Mouse (Mus musculus): ENCODE measurements around the gene Tnfrsf12a. TPM values are rescaled to one million over a fixed set of nuclear protein-coding genes. Genes with fewer than 3 reads are reported as not detected.

The Tnfrsf12a gene
- polyA plus RNA-seq, 1 experiment from 2014 or later, result 3.3 TPM

DNA sequence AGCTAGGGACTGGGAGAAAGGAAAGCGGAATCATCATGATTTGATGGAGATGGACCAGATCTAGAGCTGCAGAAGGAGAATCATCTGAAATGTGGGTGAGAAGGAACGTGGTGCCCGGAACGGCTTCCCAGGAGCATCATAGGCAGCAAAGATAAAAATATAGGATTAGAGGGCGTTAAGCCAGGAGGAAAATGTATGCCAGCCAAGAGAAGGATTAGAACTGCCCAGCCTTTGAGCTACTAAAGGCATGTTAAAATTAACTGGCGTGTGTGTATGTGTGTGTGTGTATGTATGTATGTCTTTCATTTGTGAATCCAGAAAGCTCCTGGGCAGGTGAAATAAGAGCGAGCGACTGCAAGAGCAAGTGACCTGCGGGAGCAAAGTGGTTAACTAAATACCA, 26.0 kb upstream of the Tnfrsf12a start:
- H3K4me1 ChIP-seq (replicated peaks), result peaks cover 15% of the 10 kb centered on the region
- WGBS, result 87% methylated on average over 9 of the region's 9 CpGs
- no peaks in the 10 kb centered on the region for H3K36me3 ChIP-seq
- H3K9me3 ChIP-seq, result no peaks in the 10 kb centered on the region
- H3K4me2 ChIP-seq, result no peak overlapping the region
- H3K27ac ChIP-seq (replicated peaks), result no peak overlapping the region
- H3K27me3 ChIP-seq, result peaks cover 28% of the 10 kb centered on the region
- no peak overlapping the region for H3K4me3 ChIP-seq
- H3K9ac ChIP-seq, result no peak overlapping the region
- ATAC-seq (ENCODE audit: low FRiP score, low read depth), result no peak

DNA sequence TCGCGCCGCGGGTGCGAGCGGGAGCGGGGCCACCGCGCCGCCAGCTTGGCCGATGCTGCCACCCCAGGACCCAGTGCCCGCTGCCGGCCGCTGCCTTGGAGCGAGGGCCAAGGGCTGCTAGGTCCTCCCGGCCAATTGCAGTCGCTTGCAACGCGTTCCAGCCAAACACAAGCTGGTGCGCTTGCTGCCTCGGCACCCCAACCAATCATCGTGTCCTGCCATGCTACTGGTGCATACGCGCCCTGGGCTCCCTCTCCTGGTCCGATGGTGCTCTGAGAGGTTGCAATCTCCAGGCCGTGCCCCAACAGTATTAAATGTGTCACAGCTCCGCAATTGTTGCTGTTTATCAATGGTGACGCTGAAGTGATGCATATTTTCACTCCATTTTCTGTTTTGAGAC, 22.8 kb upstream of the Tnfrsf12a start:
- Histone ChIP-seq H3K9ac (peak overlapping the region; percentile 52), H3K27me3 (peaks cover 38% of the 10 kb centered on the region), H3K4me2 (peak overlapping the region; percentile 95), H3K4me3 (peak overlapping the region; percentile 84), H3K36me3 (no peaks in the 10 kb centered on the region), H3K9me3 (no peaks in the 10 kb centered on the region), H3K27ac (replicated peaks) (peak overlapping the region; percentile 64; the same call in 1 of the 2 replicates), H3K4me1 (replicated peaks) (peaks cover 14% of the 10 kb centered on the region)
- peak; percentile 97 for ATAC-seq (ENCODE audit: low FRiP score, low read depth)
- WGBS, result under 1% methylated on average over 23 of the region's 28 CpGs

DNA sequence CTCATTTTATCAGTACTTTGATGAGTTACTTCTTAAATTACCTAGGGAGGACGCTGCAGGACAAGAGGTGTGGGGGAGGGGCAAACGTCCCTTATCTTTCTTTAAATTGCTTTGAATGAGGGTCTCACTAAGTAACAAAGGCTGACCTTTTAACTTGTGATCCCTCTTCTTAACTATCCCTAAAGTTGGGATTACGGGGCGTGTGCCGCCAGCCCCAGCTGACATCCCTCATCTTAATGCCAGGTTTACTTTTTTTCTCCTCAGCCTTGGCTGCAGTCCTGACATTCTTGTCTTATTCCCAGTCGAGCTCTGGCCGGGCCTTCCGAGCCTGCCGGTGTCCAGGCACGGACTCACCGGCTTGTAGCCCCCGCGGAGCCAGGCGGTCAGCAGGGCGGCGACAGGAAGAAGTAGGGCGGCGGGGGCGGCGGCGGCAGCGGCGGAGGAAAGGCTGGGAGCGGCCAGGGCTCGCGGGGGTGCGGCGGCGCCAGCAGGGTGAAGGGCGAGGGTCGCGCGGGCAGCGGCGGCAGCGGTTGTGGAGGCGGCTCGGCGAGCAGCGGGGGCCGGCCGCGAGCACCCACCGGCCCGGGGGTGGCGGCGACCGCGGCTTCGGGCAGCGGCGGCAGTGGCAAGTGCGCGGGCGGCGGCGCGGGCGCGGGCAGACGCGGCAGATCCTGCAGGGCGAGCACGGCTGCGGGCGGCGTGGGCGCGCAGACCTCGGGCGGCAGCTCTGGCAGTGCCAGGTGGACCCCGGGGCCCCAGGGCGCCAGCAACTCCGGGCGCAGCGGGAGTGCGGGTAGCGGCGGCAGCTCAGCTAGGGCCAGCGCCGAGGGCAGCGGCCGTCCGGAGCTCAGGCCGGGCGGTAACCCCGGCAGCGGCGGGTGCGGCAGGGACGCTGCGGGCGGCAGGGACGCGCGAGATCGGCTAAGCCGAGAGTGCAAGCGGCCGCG, 22.1 kb upstream of the Tnfrsf12a start:
- Histone ChIP-seq H3K4me2 (peak overlapping the region; percentile 95), H3K9ac (peak overlapping the region; percentile 52), H3K27ac (replicated peaks) (peak overlapping the region; percentile 64; the same call in 1 of the 2 replicates), H3K4me3 (peak overlapping the region; percentile 84), H3K36me3 (no peaks in the 10 kb centered on the region), H3K4me1 (replicated peaks) (peaks cover 12% of the 10 kb centered on the region), H3K9me3 (no peaks in the 10 kb centered on the region), H3K27me3 (peaks cover 41% of the 10 kb centered on the region)
- peak; percentile 77 for ATAC-seq (ENCODE audit: low FRiP score, low read depth)
- under 1% methylated on average over 69 of the region's 101 CpGs for WGBS

DNA sequence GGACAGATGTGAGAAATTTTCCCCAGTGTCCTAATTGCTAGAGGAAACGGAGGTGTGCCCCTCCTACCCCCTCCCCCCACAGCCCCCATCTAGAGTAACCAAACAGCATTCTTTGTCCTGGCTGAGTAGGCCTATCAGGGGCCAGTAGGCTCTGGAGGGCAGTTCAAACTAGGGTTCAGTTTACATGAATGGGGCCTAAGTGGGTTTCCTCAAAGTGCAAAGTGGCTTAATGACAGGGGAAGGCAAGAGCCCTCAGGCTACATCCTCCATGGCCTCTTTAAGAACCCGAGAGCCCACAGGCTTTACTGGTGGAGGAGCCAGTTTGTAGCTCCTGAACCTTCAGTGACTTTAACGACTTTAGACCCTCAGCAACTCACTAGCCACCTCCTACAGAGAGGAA, 18.5 kb upstream of the Tnfrsf12a start:
- Histone ChIP-seq H3K27me3 (peaks cover 25% of the 10 kb centered on the region), H3K9ac (no peak overlapping the region), H3K4me3 (no peak overlapping the region), H3K4me1 (replicated peaks) (peaks cover 12% of the 10 kb centered on the region), H3K36me3 (no peaks in the 10 kb centered on the region), H3K27ac (replicated peaks) (no peak overlapping the region), H3K9me3 (no peaks in the 10 kb centered on the region), H3K4me2 (no peak overlapping the region)
- 18% methylated on average over 3 of the region's 3 CpGs for WGBS
- ATAC-seq (ENCODE audit: low FRiP score, low read depth), result no peak

DNA sequence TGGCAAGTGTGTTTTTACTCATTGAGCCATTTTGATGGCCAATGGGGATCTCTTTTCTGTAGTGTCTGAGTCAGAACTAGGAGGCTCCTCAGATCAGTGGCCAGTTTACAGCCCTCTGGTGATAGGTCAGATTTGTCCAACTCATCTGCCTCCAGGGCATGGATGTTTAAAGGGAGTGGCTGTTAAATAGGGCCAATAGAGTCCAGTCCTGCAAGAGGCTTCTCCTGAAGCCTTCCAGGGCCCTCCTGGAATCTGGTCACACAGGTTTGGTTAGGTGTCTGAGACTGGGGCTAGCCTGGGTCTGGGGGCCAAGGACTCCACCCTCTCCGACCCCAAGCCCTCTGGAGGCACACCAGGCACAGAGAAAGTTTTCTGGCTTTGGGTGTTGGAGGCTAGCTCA, 17.2 kb upstream of the Tnfrsf12a start:
- H3K4me1 ChIP-seq (replicated peaks), result peaks cover 7% of the 10 kb centered on the region
- no peak overlapping the region for H3K4me3 ChIP-seq
- WGBS, result 83% methylated on average over 1 of the region's 1 CpGs
- H3K9ac ChIP-seq, result no peak overlapping the region
- no peaks in the 10 kb centered on the region for H3K36me3 ChIP-seq
- no peaks in the 10 kb centered on the region for H3K9me3 ChIP-seq
- peaks cover 24% of the 10 kb centered on the region for H3K27me3 ChIP-seq
- H3K4me2 ChIP-seq, result no peak overlapping the region
- no peak overlapping the region for H3K27ac ChIP-seq (replicated peaks)
- ATAC-seq (ENCODE audit: low FRiP score, low read depth), result no peak

DNA sequence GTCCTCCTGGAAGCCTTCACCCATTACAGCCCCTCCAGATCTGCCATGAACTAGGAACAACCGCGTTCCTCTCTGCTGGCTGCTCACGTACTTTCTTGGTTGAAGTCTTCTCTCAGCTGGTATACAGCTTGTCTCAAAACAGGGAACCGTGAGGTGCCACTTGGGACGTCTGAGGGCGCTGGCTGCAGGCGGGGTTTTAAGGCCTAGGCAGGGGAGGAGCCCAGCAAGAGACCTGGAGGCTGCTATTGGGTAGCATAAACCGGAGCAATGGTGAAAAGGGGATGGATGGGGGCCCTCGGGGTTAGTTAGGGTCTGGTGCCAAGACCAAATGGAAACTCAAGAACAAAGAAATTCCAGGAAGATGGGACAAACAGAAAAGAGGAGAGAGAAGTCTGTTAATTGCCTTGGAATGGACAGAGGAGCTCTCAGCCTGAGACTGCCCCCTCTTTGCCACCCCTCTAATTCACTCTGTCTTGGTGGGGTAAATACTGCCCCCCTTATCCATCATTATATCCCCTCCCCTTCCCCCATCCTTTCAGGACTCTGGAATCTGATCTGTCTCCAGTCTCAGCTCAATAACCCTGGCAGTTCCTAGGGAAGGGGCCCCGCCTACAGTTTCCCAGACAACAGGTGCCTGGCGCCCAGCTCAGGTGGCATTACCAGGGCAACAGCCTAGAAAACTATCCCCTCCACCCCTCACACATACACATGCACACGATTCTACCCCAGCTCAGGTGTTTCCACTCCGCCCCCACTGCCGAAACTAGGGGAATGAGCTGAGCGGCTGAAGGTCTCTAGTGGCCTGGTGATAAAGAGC, 6.8 kb upstream of the Tnfrsf12a start, which contains the start of gene Cldn9:
Cldn9 (minus strand) TSS at position 171 of the 817 bp plus-strand sequence.
- no peaks in the 10 kb centered on the region for H3K36me3 ChIP-seq
- no peak within 1 kb of the TSS for H3K9ac ChIP-seq
- no peak within 1 kb of the TSS for H3K4me3 ChIP-seq
- no peak for ATAC-seq (ENCODE audit: low FRiP score, low read depth)
- H3K27ac ChIP-seq (replicated peaks), result no peak within 1 kb of the TSS
- peaks cover 55% of the 10 kb centered on the region for H3K27me3 ChIP-seq
- H3K9me3 ChIP-seq, result no peaks in the 10 kb centered on the region
- peaks cover 14% of the 10 kb centered on the region; the same call in 1 of the 2 replicates for H3K4me1 ChIP-seq (replicated peaks)
- WGBS, result 19% methylated on average over 15 of the region's 15 CpGs
- H3K4me2 ChIP-seq, result no peak within 1 kb of the TSS

DNA sequence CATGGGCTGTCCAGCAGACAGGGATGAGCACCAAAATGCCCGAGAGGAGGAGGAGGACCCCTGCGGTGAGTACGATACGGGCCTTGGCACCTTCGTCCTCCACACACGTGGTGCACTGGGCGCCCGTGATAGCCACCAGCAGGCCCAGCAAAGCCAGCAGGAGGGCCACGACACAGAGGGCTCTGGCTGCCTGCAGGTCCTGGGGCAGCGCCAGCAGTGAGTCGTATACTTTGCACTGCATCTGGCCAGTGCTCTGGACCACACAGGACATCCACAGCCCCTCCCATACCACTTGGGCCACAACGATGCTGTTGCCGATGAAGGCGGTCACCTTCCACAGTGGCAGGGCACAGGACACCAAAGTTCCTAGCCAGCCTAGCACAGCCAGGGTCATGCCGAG, 6.0 kb upstream of the Tnfrsf12a start:
- Histone ChIP-seq H3K4me1 (replicated peaks) (peaks cover 14% of the 10 kb centered on the region; the same call in 1 of the 2 replicates), H3K9me3 (no peaks in the 10 kb centered on the region), H3K27me3 (peaks cover 63% of the 10 kb centered on the region), H3K27ac (replicated peaks) (no peak overlapping the region), H3K9ac (no peak overlapping the region), H3K36me3 (no peaks in the 10 kb centered on the region), H3K4me3 (no peak overlapping the region), H3K4me2 (no peak overlapping the region)
- ATAC-seq (ENCODE audit: low FRiP score, low read depth), result no peak
- WGBS, result 21% methylated on average over 15 of the region's 15 CpGs

DNA sequence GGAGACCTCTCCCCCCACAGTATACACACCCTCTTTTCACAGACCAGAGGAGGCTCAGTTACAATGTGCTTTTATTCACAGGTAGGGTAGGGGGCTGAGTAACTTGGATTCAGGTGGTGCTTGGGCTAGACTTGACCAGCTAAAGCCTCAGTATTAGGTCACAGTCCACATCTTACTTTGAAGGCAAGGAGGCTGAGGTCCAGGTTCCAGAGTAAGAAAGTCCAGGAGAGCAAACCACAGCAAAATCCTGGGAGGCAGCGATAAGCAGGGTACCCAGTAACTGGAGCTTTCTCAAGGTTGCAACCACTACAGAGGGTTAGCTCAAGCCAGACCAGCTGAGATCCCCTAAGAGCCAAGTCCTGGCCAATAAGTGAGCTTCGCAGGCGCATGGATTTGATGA, 5.3 kb upstream of the Tnfrsf12a start:
- no peak overlapping the region for H3K4me3 ChIP-seq

DNA sequence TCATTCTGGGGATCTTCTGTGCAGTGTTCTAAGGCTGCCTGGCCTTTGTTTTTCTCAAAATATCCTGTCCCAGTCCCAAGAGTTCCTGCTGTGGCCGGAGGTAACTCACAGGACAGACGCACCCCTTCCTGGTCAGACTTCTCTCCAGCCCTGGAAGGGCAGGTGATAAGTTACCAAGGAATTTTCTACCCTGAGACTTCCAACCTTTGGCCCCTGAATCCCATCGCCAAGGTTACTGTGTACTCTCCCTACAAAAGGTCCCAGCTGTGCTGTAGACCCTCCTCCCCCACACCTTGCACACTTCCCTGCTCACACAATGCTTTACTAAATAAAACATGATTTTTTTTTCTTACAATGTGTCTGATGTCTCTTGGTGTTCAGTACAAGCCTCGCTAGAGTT, 4.8 kb upstream of the Tnfrsf12a start:
- peaks cover 71% of the 10 kb centered on the region for H3K27me3 ChIP-seq
- ATAC-seq (ENCODE audit: low FRiP score, low read depth), result no peak
- peaks cover 21% of the 10 kb centered on the region for H3K4me1 ChIP-seq (replicated peaks)
- no peaks in the 10 kb centered on the region for H3K9me3 ChIP-seq
- H3K4me2 ChIP-seq, result no peak overlapping the region
- WGBS, result 67% methylated on average over 4 of the region's 4 CpGs
- no peak overlapping the region for H3K27ac ChIP-seq (replicated peaks)
- no peaks in the 10 kb centered on the region for H3K36me3 ChIP-seq
- no peak overlapping the region for H3K4me3 ChIP-seq
- H3K9ac ChIP-seq, result no peak overlapping the region

More for the DNA sequence above, 5.3 kb upstream of the Tnfrsf12a start:
- no peak overlapping the region for H3K9ac ChIP-seq
- WGBS, result 66% methylated on average over 3 of the region's 3 CpGs
- peaks cover 69% of the 10 kb centered on the region for H3K27me3 ChIP-seq
- no peaks in the 10 kb centered on the region for H3K36me3 ChIP-seq
- H3K4me2 ChIP-seq, result no peak overlapping the region
- H3K4me1 ChIP-seq (replicated peaks), result peaks cover 17% of the 10 kb centered on the region
- H3K9me3 ChIP-seq, result no peaks in the 10 kb centered on the region
- no peak for ATAC-seq (ENCODE audit: low FRiP score, low read depth)
- no peak overlapping the region for H3K27ac ChIP-seq (replicated peaks)

DNA sequence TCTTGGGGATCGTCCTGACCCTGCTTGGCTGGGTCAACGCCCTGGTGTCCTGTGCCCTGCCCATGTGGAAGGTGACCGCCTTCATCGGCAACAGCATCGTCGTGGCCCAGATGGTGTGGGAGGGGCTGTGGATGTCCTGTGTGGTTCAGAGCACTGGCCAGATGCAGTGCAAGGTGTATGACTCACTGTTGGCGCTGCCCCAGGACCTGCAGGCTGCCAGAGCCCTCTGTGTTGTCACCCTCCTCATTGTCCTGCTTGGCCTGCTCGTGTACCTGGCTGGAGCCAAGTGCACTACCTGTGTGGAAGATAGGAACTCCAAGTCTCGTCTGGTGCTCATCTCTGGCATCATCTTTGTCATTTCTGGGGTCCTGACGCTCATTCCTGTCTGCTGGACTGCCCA, 3.8 kb upstream of the Tnfrsf12a start:
- Histone ChIP-seq H3K27ac (replicated peaks) (no peak overlapping the region), H3K4me1 (replicated peaks) (peaks cover 31% of the 10 kb centered on the region), H3K9me3 (no peaks in the 10 kb centered on the region), H3K36me3 (no peaks in the 10 kb centered on the region), H3K4me3 (no peak overlapping the region), H3K4me2 (no peak overlapping the region), H3K27me3 (peaks cover 77% of the 10 kb centered on the region), H3K9ac (no peak overlapping the region)
- no peak for ATAC-seq (ENCODE audit: low FRiP score, low read depth)
- WGBS, result 78% methylated on average over 10 of the region's 10 CpGs

DNA sequence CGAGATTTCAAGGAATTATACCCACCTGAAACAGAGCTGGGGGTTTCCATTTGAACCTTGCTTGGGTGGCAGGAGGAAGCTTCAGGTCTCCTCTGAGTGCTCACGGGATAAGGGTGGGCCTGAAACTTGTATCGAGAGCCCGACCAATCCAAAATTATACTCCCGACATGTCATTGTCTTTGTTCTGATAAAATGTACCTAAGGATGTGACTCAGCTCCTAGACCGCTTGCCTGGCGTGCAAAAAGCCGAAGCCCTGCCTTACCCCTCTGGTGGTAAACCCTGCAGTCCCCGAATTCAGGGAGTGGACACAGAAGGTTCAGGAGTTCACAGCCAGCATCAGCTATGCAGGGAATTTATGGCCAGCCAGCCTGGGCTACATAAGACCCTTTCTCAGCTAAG, 3.1 kb upstream of the Tnfrsf12a start:
- no peak overlapping the region for H3K27ac ChIP-seq (replicated peaks)
- H3K27me3 ChIP-seq, result peaks cover 85% of the 10 kb centered on the region
- no peaks in the 10 kb centered on the region for H3K36me3 ChIP-seq
- no peak overlapping the region for H3K9ac ChIP-seq
- H3K4me3 ChIP-seq, result no peak overlapping the region
- no peak overlapping the region for H3K4me2 ChIP-seq
- WGBS, result 78% methylated on average over 9 of the region's 9 CpGs
- no peak for ATAC-seq (ENCODE audit: low FRiP score, low read depth)
- H3K9me3 ChIP-seq, result no peaks in the 10 kb centered on the region
- peaks cover 38% of the 10 kb centered on the region for H3K4me1 ChIP-seq (replicated peaks)

Data from hindbrain, embryonic 15.5 days (tissue).